Mouse (Mus musculus): ENCODE data around the gene Ldb3. TPM values are rescaled to one million over a fixed set of nuclear protein-coding genes. Genes with fewer than 3 reads are reported as not detected.

Gene Ldb3
- polyA plus RNA-seq, 1 experiment: 2.7 TPM

DNA sequence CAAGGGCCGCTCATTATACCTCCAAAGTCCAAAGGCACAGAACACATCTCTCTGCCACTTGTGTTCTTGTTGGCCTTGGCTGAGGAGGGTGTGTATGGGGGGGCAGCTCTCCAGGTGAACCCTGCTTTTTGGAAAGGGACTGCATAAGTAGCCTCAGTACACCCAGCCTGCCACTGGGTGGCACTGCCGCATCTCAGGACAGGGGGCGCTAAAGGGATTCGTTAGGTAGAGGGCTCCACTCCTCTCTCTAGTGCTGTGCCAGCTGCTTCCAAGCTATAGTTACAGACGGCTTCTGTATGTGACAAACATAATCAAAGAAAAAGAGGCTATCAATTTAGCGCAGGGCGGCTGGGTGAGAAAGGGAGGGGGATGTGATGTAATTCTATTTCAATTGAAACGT lies 28.3 kb upstream of the Ldb3 start:
- Histone ChIP-seq H3K4me1 (ENCODE audit: control insufficient read depth, insufficient read depth, low read length) (no peaks in the 10 kb centered on the region), H3K4me3 (ENCODE audit: insufficient read depth, low read length) (no peak overlapping the region), H3K27ac (ENCODE audit: insufficient read depth, low read length) (no peak overlapping the region)
- TF ChIP-seq CTCF (IDR thresholded peaks at IDR 0.05; ENCODE audit: borderline replicate concordance, insufficient read depth, low read length): peak; percentile 99
- no peak for TF ChIP-seq POLR2A (IDR thresholded peaks at IDR 0.05; ENCODE audit: low read depth, low read length)

DNA sequence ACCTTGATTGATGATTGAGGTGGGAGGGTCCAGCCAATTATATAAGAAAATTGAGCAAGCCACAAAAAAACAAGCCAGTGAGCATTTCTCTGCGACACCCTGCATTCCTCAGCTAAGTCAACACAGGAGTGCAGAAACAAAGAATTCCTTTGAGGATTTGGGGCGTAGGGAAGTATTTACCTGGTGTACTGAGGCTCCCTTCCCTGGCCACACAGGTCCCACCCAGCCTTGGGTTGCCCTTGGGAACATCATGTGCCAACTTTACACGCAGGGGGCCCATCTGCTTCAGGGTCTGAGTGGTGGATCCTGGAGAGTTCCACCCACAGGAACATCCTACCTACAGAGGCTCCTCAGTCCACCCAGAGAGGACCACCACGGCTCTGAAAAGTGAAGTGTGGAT lies 27.1 kb upstream of the Ldb3 start:
- Histone ChIP-seq H3K4me1 (ENCODE audit: control insufficient read depth, insufficient read depth, low read length) (no peaks in the 10 kb centered on the region), H3K27ac (ENCODE audit: insufficient read depth, low read length) (no peak overlapping the region), H3K4me3 (ENCODE audit: insufficient read depth, low read length) (no peak overlapping the region)
- TF ChIP-seq CTCF (IDR thresholded peaks at IDR 0.05; ENCODE audit: borderline replicate concordance, insufficient read depth, low read length) (no peak), POLR2A (IDR thresholded peaks at IDR 0.05; ENCODE audit: low read depth, low read length) (no peak)

DNA sequence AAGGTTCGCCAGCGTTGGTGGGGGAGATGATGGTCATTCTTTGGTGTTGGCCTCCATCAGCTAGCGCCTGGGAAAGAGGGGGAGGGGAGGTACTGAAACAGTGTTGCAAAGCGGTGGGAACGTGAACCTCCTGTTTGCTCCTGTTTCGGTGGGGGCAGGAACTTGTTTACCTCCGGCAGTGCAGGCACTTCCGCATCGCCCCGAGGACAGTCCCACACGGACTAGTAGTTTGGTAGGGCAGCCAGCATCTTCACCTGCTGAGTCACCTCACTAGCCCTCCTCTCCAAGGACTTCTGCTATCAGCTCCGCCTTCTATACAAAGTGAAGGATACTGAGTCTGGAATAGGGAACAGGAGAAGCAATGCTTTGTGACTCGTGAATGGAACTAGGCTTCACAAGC lies 26.6 kb upstream of the Ldb3 start:
- Histone ChIP-seq H3K4me1 (ENCODE audit: control insufficient read depth, insufficient read depth, low read length) (no peaks in the 10 kb centered on the region), H3K4me3 (ENCODE audit: insufficient read depth, low read length) (peak overlapping the region; percentile 9), H3K27ac (ENCODE audit: insufficient read depth, low read length) (no peak overlapping the region)
- TF ChIP-seq CTCF (IDR thresholded peaks at IDR 0.05; ENCODE audit: borderline replicate concordance, insufficient read depth, low read length): no peak
- TF ChIP-seq POLR2A (IDR thresholded peaks at IDR 0.05; ENCODE audit: low read depth, low read length): no peak

DNA sequence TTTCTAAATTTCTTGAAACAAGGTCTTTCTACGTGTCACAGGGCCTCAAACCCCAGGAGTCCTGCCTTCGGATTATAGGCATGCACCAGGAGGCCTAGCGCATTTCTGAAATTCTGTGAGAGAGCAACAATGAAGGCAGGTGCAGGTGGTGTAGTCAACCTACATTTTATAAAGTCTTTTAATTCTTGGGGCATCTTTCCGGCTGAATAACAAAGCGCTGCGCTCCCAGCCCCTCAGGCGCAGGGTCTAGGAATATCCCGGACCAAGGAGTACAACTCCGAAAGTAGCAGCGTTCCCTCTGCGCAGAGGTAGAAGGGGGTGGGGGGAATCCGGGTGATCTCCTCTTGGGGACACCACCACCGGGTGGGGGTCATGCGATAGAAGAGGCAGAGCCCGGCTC lies 26.1 kb upstream of the Ldb3 start:
- TF ChIP-seq POLR2A (IDR thresholded peaks at IDR 0.05; ENCODE audit: low read depth, low read length): no peak
- no peak for TF ChIP-seq CTCF (IDR thresholded peaks at IDR 0.05; ENCODE audit: borderline replicate concordance, insufficient read depth, low read length)
- H3K4me1 ChIP-seq (ENCODE audit: control insufficient read depth, insufficient read depth, low read length): no peaks in the 10 kb centered on the region

DNA sequence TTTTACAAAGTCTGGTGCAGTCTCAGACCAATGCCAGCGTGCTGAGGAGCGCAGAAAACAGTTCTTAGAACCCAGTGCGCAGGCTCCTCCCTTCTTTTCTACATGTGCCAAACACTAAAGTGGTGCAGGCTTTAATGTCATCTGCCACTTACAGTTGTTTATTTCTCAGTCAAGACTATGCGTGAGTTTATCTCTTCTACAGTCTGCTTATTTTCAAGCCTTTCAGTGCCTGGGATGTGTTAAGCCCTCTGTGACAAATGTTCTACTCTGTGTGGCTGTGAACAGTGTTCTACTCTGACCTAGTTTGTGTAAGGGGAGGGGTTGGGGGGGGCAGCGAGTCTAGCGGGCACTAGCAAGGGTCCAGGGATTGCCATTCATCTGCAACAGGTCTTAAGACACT lies 25.0 kb upstream of the Ldb3 start:
- Histone ChIP-seq H3K4me3 (ENCODE audit: insufficient read depth, low read length) (no peak overlapping the region), H3K4me1 (ENCODE audit: control insufficient read depth, insufficient read depth, low read length) (no peaks in the 10 kb centered on the region), H3K27ac (ENCODE audit: insufficient read depth, low read length) (no peak overlapping the region)
- TF ChIP-seq CTCF (IDR thresholded peaks at IDR 0.05; ENCODE audit: borderline replicate concordance, insufficient read depth, low read length): no peak
- no peak for TF ChIP-seq POLR2A (IDR thresholded peaks at IDR 0.05; ENCODE audit: low read depth, low read length)

More for the DNA sequence above, 26.1 kb upstream of the Ldb3 start:
- Histone ChIP-seq H3K4me3 (ENCODE audit: insufficient read depth, low read length) (no peak overlapping the region), H3K27ac (ENCODE audit: insufficient read depth, low read length) (no peak overlapping the region)

DNA sequence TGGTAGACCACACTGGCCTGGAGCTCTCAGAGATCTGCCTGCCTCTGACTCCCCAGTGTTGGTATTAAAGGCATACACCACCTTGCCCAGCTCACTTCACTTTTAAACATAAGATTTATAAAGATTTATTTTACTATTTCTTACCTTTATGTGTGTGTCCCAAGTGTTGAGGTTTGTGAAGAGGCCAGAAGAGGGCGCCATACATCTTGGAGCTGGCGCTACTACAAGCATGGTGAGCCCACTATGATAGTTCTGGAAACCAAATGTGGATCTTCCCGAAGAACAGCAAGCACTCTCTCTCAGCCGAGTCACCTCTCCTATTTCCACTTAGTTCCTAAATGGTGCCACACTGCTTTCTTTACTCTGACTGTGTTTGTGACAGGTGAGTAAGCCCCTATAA lies 23.7 kb upstream of the Ldb3 start:
- TF ChIP-seq POLR2A (IDR thresholded peaks at IDR 0.05; ENCODE audit: low read depth, low read length): no peak
- H3K4me3 ChIP-seq (ENCODE audit: insufficient read depth, low read length): no peak overlapping the region
- H3K4me1 ChIP-seq (ENCODE audit: control insufficient read depth, insufficient read depth, low read length): peaks cover 3% of the 10 kb centered on the region; the same call in 1 of the 2 replicates
- H3K27ac ChIP-seq (ENCODE audit: insufficient read depth, low read length): no peak overlapping the region

DNA sequence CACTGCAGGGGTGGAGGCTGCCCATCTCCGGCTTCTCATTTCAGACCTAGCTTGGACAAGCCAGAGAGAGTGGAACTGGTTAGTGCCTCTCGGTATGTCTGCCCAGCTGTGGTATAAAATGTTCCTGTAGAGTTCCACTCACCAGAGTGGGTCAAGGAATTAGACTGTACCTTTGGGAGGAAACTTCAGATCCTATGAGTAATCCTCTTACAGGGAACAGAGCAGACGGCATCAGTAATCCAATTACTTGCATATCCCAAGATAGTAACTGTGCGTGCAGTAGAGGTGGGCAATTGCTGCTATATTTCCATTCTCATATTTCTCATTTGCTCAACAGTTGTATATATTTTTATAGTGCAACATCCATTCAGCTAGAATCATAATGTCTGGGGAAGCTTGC lies 23.1 kb upstream of the Ldb3 start:
- Histone ChIP-seq H3K4me1 (ENCODE audit: control insufficient read depth, insufficient read depth, low read length) (peaks cover 3% of the 10 kb centered on the region; the same call in 1 of the 2 replicates), H3K4me3 (ENCODE audit: insufficient read depth, low read length) (no peak overlapping the region), H3K27ac (ENCODE audit: insufficient read depth, low read length) (no peak overlapping the region)
- no peak for TF ChIP-seq POLR2A (IDR thresholded peaks at IDR 0.05; ENCODE audit: low read depth, low read length)
- TF ChIP-seq CTCF (IDR thresholded peaks at IDR 0.05; ENCODE audit: borderline replicate concordance, insufficient read depth, low read length): no peak

DNA sequence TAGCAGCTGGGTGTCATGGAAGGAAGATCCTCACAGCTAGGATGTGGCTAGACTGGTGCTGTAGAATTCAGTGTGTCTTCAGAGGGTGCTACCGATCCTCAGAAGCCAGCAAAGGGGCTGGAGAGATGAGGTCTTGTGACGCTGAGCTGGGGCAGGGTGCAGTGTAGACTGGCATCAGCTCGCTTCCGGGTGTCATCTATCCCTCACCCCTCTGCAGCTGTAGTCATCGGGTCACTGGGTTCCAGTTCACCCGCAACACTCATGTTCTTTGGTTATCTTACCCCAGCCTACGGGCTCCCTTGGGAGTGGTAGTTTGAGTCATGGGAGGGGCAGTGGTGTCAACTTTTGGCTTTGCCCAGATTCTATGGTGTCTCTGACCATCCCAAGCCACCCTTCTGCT lies 13.4 kb upstream of the Ldb3 start:
- TF ChIP-seq POLR2A (IDR thresholded peaks at IDR 0.05; ENCODE audit: low read depth, low read length): no peak
- TF ChIP-seq CTCF (IDR thresholded peaks at IDR 0.05; ENCODE audit: borderline replicate concordance, insufficient read depth, low read length): no peak
- no peak overlapping the region for H3K27ac ChIP-seq (ENCODE audit: insufficient read depth, low read length)
- no peaks in the 10 kb centered on the region for H3K4me1 ChIP-seq (ENCODE audit: control insufficient read depth, insufficient read depth, low read length)
- no peak overlapping the region for H3K4me3 ChIP-seq (ENCODE audit: insufficient read depth, low read length)

DNA sequence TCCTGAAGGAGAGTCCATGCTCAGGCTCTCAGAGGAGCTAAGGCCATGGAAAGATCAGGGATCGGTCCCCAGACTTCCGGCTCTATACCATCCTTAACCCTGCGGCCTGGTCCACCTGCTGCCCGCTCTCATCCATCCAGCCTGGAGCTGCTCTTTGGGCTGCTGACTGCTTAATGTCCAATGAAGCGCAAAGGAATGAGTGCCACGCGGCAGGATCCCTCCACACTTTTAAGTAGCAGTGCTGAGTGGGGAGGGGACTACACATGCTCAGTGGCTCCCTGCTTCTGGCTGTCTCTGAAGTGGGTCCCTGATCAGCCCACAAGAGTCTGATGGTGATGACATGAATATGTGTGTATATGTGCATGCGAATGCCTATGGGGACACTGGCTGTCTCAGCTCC lies 11.5 kb upstream of the Ldb3 start, which contains the start of gene Opn4:
Opn4 (minus strand) TSS at position 202 of the 400 bp plus-strand sequence.
- Histone ChIP-seq H3K4me3 (ENCODE audit: insufficient read depth, low read length) (no peak within 1 kb of the TSS), H3K4me1 (ENCODE audit: control insufficient read depth, insufficient read depth, low read length) (no peaks in the 10 kb centered on the region), H3K27ac (ENCODE audit: insufficient read depth, low read length) (no peak within 1 kb of the TSS)
- TF ChIP-seq CTCF (IDR thresholded peaks at IDR 0.05; ENCODE audit: borderline replicate concordance, insufficient read depth, low read length) (no peak), POLR2A (IDR thresholded peaks at IDR 0.05; ENCODE audit: low read depth, low read length) (no peak)

DNA sequence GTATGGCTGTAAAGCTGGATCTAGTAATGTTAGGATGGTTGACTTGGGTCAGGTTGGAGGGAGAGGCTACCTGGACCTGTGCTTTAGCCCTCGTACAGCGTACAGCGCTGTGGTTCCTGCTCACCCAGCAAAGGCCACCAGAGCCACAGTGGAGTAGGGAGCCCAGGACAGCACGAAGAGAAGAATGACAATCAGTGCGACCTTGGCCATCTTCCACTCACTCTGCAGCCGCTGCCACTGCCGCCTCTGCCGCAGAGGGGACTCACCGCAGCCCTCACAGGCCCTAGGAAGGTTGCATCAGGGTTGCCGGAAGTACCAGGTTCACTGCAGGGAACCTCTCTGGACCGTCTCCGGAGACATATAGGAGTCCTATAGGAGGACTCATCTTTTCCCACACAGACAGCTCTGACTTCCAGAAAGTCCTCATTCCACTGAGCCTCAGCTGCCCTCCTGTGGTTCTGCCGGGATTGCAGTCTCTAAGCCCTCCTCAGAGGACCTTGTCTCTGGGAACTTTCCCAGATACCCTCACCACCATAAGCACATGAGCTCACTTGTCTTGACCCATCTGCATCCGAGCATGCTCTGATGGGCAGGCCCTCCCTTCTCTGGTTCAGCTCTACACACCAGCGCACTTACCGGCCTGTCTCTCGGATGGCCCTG lies 7.2 kb upstream of the Ldb3 start:
- Histone ChIP-seq H3K4me3 (ENCODE audit: insufficient read depth, low read length) (no peak overlapping the region), H3K27ac (ENCODE audit: insufficient read depth, low read length) (no peak overlapping the region), H3K4me1 (ENCODE audit: control insufficient read depth, insufficient read depth, low read length) (no peaks in the 10 kb centered on the region)
- TF ChIP-seq CTCF (IDR thresholded peaks at IDR 0.05; ENCODE audit: borderline replicate concordance, insufficient read depth, low read length) (no peak), POLR2A (IDR thresholded peaks at IDR 0.05; ENCODE audit: low read depth, low read length) (no peak)

Data from embryonic fibroblast, embryonic 13.5 days (primary cell).